Mouse (Mus musculus): Measurements from ENCODE around the gene Rab3d.
A peak's percentile ranks its signal among the peaks of the same experiment; 100 is the strongest.

The Rab3d gene

GRCm38 (mm10) chr9:21937711-21938175 lies 19.8 kb upstream of the Rab3d start:
- no peak for DNase-seq

GRCm38 (mm10) chr9:21936692-21937570 lies 18.9 kb upstream of the Rab3d start, which contains the start of gene Plppr2:
Gene Plppr2 (plus strand): TSS chr9:21937033.
- peak; percentile 73 to 83 for DNase-seq

- DNase-seq = no peak
These were observed 17.6 kb upstream of the Rab3d start for GRCm38 (mm10) chr9:21935466-21936131.

- no peak for DNase-seq
These were observed 16.0 kb upstream of the Rab3d start for GRCm38 (mm10) chr9:21934021-21934420.

DNA sequence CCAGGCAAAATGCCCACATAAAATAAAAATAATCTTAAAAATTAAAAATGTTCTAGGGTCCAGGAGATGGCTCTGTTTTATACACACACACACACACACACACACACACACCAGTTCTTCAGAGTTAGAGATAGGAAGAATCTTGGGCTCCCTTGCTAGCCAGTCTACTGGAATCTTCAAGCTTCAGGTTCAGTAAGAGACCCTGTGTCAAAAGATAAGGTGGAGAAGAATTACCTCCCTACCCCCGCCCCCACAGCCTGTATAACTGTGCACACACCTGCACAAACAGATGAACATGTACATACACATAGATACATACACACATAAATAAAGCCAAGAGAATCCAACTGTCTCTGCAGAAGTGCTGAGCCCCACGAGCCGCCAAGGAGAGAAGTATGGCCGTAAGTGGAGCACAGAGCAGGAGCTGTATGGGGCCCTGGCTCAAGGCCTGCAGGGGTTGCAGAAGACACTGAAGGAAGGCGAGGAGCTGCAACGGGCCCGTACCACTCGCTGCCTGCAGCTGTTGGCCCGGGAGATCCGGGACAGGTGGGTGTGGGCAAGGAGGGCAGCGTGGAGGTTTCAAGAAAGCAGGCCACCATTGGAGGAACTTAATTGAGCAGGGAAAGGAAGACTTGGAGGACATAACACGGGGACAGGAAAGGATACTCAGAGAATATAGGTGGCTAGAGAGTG lies 14.6 kb upstream of the Rab3d start:
- no peak for DNase-seq

DNA sequence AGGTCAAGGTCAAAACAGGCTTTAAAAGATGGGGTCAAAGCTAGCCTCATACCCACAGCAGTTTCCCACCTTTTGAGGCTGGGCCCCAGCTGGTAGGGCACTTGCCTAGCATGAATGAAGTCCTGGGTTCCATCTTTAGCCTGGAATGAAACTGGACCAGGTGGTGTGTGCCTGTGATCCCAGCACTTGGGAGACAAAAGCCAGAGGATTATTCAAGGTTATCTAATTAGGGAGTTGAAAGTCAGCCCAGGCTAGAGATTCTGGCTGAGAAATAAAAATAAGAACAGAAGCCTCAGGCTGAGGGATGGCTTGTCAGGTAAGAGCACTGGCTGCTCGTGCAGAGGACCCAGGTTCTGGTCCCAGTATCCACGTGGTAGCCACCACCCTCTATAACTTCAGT lies 14.0 kb upstream of the Rab3d start:
- no peak for DNase-seq

DNA sequence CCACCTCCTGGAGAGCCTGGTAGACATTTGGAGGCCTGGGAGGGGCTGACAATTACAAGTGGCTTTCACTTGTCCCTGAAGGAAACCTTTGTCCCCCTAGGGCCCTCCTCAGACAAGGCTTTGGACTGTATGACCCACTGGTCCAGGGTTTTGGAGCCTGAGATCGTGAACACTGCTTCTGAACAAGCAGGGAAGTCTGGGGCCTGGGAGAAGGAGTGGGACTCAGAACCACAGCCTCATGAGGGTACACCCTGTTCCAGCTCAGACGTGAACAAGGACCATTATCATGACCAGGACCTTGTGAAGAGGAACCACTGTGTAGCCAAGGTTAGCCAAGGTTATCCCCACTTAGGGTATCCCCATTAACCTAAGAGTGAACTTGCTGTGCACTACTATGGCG lies 11.2 kb upstream of the Rab3d start:
- DNase-seq = no peak

- DNase-seq = peak in 1 of 2 experiments; percentile 19
These were observed 9.3 kb upstream of the Rab3d start, which contains the start of the genes Ccdc159 and Tmem205 for GRCm38 (mm10) chr9:21927208-21927753. Gene Ccdc159 (plus strand): TSS chr9:21927471. Gene Tmem205 (minus strand): TSS chr9:21927556.

DNA sequence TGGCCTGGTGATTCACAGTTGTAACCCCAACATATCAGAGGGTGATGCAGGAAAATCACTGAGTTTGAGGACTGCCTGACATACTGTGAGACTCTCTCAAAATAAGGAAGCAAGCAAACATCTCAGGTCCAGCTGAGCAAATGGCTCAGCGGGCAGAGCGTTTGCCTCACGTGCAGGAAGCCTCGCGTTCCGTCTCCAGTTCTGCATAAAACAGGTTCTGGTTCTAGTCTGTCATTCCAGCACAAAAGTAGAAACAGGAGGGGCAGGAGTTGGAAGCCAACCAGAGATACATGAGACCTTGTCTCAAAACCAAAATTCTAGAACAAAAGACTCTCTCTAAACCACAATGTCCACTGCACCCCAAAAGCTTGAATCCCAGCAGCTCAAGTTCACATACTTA lies 8.8 kb upstream of the Rab3d start:
- DNase-seq = no peak

- DNase-seq = no peak
These were observed 8.2 kb upstream of the Rab3d start for GRCm38 (mm10) chr9:21926155-21926554.

DNA sequence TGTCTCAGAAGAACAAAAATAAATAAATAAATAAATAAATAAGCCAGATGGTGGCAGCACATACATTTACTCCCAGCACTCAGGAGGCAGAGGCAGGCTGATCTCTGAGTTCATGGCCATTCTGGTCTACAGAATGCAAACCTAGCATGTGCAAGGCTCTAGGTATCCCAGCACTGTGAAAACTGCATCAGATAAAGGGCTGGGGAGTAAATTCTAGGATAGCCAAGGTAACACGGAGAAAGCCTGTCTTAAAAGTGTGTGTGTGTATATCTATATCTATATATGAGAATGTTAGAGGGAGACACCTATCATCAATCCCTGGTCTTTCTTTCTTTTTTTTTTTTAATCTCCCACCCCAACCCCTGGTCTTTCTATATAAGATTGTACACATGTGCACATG lies 7.5 kb upstream of the Rab3d start:
- DNase-seq = no peak

GRCm38 (mm10) chr9:21925034-21925433 lies 7.0 kb upstream of the Rab3d start:
- no peak for DNase-seq

GRCm38 (mm10) chr9:21924099-21924493 lies 6.1 kb upstream of the Rab3d start:
- DNase-seq = no peak

GRCm38 (mm10) chr9:21923490-21924098 lies 5.6 kb upstream of the Rab3d start:
- no peak for DNase-seq

GRCm38 (mm10) chr9:21923036-21923435 lies 5.0 kb upstream of the Rab3d start:
- DNase-seq = no peak

- DNase-seq = no peak
These were observed 846 bp upstream of the Rab3d start for GRCm38 (mm10) chr9:21918692-21919384.

DNA sequence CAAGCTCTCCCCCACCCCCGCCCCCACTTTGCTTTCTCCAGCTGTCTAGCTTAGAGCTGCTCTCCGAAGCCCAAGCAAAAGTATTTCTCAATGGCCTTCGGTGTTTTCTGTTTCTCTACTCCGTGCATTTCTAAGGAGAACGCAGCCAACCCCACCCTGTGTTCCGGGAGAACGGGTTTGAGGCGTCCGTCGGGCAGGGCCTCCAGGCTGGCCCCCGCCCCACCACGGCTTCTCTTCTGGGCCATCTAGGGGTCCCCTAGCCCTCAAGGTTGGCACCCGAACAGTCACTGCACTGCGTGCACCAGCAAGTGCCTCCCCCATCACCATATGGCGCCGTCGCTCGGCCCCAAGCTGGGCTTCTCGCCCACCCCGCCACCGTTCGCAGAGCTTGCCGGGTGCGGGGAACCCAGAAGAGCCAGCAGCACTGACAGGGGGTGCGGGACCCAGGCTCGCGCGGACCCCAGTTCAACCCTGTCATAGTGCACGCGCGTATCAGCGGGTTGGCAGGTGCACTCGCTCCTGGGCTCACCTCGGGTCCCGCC lies 428 bp downstream of the Rab3d start:
- no peak for DNase-seq

DNA sequence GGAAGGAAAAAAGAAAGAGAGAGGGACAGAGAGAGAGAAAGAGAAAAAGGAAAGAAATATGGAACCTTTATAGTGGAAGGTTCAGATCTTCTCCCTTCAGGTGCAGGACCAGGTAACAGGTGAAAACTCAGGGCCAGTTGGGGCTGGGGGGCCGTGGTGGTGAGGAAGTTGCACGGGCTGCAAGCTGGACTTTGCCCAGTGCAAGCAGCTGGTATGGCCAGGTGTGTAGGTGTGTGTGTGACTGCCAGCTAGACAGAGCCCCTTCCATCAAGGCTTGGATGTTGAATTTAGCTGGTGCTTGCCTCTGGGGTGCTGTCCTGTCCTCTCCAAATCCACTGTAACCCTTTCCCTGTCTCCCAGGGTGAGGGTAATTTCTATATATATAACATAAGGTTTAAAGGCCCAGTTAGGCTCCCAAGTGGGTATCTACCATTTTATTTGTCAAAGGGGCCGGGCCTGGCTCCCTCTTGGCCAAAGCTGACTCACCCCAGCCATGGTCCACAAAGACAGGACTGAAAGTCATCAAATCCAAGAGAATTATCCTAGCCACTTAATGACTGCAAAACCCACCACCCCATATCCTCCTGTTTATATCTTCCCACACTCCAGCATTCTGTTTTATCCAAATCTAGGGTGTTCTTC lies 1.0 kb downstream of the Rab3d start:
- DNase-seq = no peak

GRCm38 (mm10) chr9:21909474-21910223 lies 8.3 kb downstream of the Rab3d start:
- DNase-seq = no peak

GRCm38 (mm10) chr9:21908216-21908615 lies 9.8 kb downstream of the Rab3d start:
- no peak for DNase-seq
